Comparison of ENCODE assay signal across 12 mouse cellular contexts in genomic region chr11:35925592-35925991, GRCm38 (mm10). TPM values are rescaled to one million over a fixed set of nuclear protein-coding genes. Genes with fewer than 3 reads are reported as not detected.
DNase-seq lines count a peak whose midpoint lies in the region; ATAC-seq lines count a peak whose summit lies in the region.
"Had no signal": no experiment of that assay in that cellular context is flagged by ENCODE, and none has a peak within 500 bp of the region (broad histone marks: within the 10 kb centered on the region; RNA-seq: fewer than 3 reads in every experiment).

No protein-coding gene starts in this region.

- WGBS in embryonic facial prominence, embryonic 13.5 days = 71% methylated on average over 7 of the region's 7 CpGs
- WGBS in kidney, embryonic 14.5 days = 69% methylated on average over 7 of the region's 7 CpGs
- 84% methylated on average over 7 of the region's 7 CpGs for WGBS in forebrain, embryonic 14.5 days

- H3K4me2 ChIP-seq in embryonic facial prominence, embryonic 13.5 days = no peak overlapping the region
- H3K4me2 ChIP-seq in kidney, embryonic 14.5 days (replicated peaks; ENCODE audit: low read depth, low read length) = no peak overlapping the region
- H3K4me2 ChIP-seq in forebrain, embryonic 14.5 days (ENCODE audit: low read length) = no peak overlapping the region
- H3K4me2 ChIP-seq: heart, embryonic 12.5 days; hindbrain, embryonic 15.5 days had no signal

- 0 out of 2 replicates have a peak overlapping the region, but pooled peaks have one; percentile 53 for H3K27ac ChIP-seq in embryonic facial prominence, embryonic 13.5 days
- H3K27ac ChIP-seq in kidney, embryonic 14.5 days (ENCODE audit: low read depth, low read length) = peak overlapping the region; percentile 57; the same call in 1 of the 2 replicates
- H3K27ac ChIP-seq in forebrain, embryonic 14.5 days (ENCODE audit: low read depth, low read length) = no peak overlapping the region
- H3K27ac ChIP-seq: hindbrain, embryonic 15.5 days had no signal

- no peaks in the 10 kb centered on the region for H3K27me3 ChIP-seq in embryonic facial prominence, embryonic 13.5 days
- no peaks in the 10 kb centered on the region for H3K27me3 ChIP-seq in kidney, embryonic 14.5 days (ENCODE audit: control insufficient read depth, insufficient read depth, low read length)
- H3K27me3 ChIP-seq in forebrain, embryonic 14.5 days (replicated peaks; ENCODE audit: control insufficient read depth, insufficient read depth, low read length) = no peaks in the 10 kb centered on the region
- H3K27me3 ChIP-seq: hindbrain, embryonic 15.5 days had no signal

- H3K9ac ChIP-seq in embryonic facial prominence, embryonic 13.5 days = no peak overlapping the region
- no peak overlapping the region for H3K9ac ChIP-seq in kidney, embryonic 14.5 days (ENCODE audit: low read depth, low read length)
- H3K9ac ChIP-seq in forebrain, embryonic 14.5 days (ENCODE audit: low read length) = no peak overlapping the region
- H3K9ac ChIP-seq: heart, embryonic 12.5 days; hindbrain, embryonic 15.5 days had no signal

- peaks cover 20% of the 10 kb centered on the region for H3K4me1 ChIP-seq in embryonic facial prominence, embryonic 13.5 days
- H3K4me1 ChIP-seq in kidney, embryonic 14.5 days (ENCODE audit: control insufficient read depth, insufficient read depth, low read length) = peaks cover 19% of the 10 kb centered on the region; the same call in 1 of the 2 replicates
- peaks cover 16% of the 10 kb centered on the region for H3K4me1 ChIP-seq in forebrain, embryonic 14.5 days (ENCODE audit: control insufficient read depth, insufficient read depth, low read length)
- H3K4me1 ChIP-seq: heart, embryonic 12.5 days had no signal

- no peaks in the 10 kb centered on the region for H3K36me3 ChIP-seq in embryonic facial prominence, embryonic 13.5 days
- no peaks in the 10 kb centered on the region for H3K36me3 ChIP-seq in kidney, embryonic 14.5 days (ENCODE audit: control insufficient read depth, insufficient read depth, low read length)
- H3K36me3 ChIP-seq in forebrain, embryonic 14.5 days (ENCODE audit: control insufficient read depth, insufficient read depth, low read length) = no peaks in the 10 kb centered on the region
- H3K36me3 ChIP-seq: heart, embryonic 12.5 days; hindbrain, embryonic 15.5 days had no signal

- H3K4me3 ChIP-seq in embryonic facial prominence, embryonic 13.5 days = no peak overlapping the region
- no peak overlapping the region for H3K4me3 ChIP-seq in kidney, embryonic 14.5 days (ENCODE audit: low read length)
- no peak overlapping the region for H3K4me3 ChIP-seq in forebrain, embryonic 14.5 days (ENCODE audit: low read depth, low read length)
- H3K4me3 ChIP-seq: heart, embryonic 12.5 days; hindbrain, embryonic 15.5 days; myocyte had no signal

- no peaks in the 10 kb centered on the region for H3K9me3 ChIP-seq in embryonic facial prominence, embryonic 13.5 days
- no peaks in the 10 kb centered on the region for H3K9me3 ChIP-seq in kidney, embryonic 14.5 days (ENCODE audit: control insufficient read depth, low read length)
- peaks cover 2% of the 10 kb centered on the region; the same call in 1 of the 2 replicates for H3K9me3 ChIP-seq in forebrain, embryonic 14.5 days (replicated peaks; ENCODE audit: control insufficient read depth, low read length)
- H3K9me3 ChIP-seq: hindbrain, embryonic 15.5 days had no signal

- ATAC-seq in embryonic facial prominence, embryonic 13.5 days (ENCODE audit: insufficient number of reproducible peaks, insufficient read depth, low FRiP score, low TSS enrichment, low read depth) = no peak
- peak; percentile 73 for ATAC-seq in kidney, embryonic 14.5 days (ENCODE audit: low FRiP score, low TSS enrichment)
- no peak for ATAC-seq in forebrain, embryonic 14.5 days

- peak; percentile 38 for DNase-seq in embryo, embryonic 10 days (ENCODE audit: low spot score)
- no peak for DNase-seq in embryo, embryonic 11 days
- peak; percentile 74 for DNase-seq in lung, postnatal 10 days
- DNase-seq in forebrain, embryonic 14.5 days (ENCODE audit: low spot score) = no peak
- DNase-seq in neural tube, embryonic 10.5 days (ENCODE audit: extremely low spot score, low spot score) = no peak
- DNase-seq in testis, postnatal 14 days (ENCODE audit: low spot score) = no peak
- DNase-seq: right cerebral cortex, postnatal 14 days had no signal

RNA-seq across cellular contexts. Expression of gene Wwc1, which starts 54.7 kb away (rescaled TPM):
- 3.5 and 4.8 TPM in 2 replicates for polyA plus RNA-seq in embryonic facial prominence, embryonic 13.5 days (2015; fragmentation: Nextera tagmentation; extraction: Ambion mirVana)
- 5.0 and 9.5 TPM in 2 replicates for polyA plus RNA-seq in kidney, embryonic 14.5 days (2014; fragmentation: Nextera tagmentation; extraction: Ambion mirVana)
- 10.4 and 11.1 TPM in 2 replicates for polyA plus RNA-seq in forebrain, embryonic 14.5 days (2014; fragmentation: Nextera tagmentation; extraction: Ambion mirVana)

Comparison
In these comparisons a context has a peak if more than half of its experiments do, and no peak if none do; other contexts are left out.
1. DNase-seq: peak in embryo, embryonic 10 days (single experiment) and lung, postnatal 10 days (single experiment); none in embryo, embryonic 11 days (single experiment), forebrain, embryonic 14.5 days (single experiment), neural tube, embryonic 10.5 days (single experiment) and testis, postnatal 14 days (single experiment).